Mouse (Mus musculus) forebrain, embryonic 16.5 days (tissue): ENCODE data around the gene Gm42417. TPM values are rescaled to one million over a fixed set of nuclear protein-coding genes. Genes with fewer than 3 reads are reported as not detected.

Experiments used
- ATAC-seq: fragments of 200-750 bp; cut with Nextera tagmentation; 2 replicates; pipeline ENCODE4 v1.8.0; 2017; ENCODE audit warnings: mild to moderate bottlenecking, moderate library complexity
- H3K27ac ChIP-seq: fragments of 300-500 bp; sonication (generic); 2 replicates; pipeline ENCODE4 v1.5.1; 2014; ENCODE audit warnings: low read length, control low read depth
- H3K27me3 ChIP-seq: fragments of 300-500 bp; sonication (generic); replicated peaks from 2 replicates; pipeline ENCODE4 v1.6.1; 2014; ENCODE audit warnings: low read length; ENCODE audit not compliant: control insufficient read depth, insufficient read depth
- H3K36me3 ChIP-seq: fragments of 300-500 bp; sonication (generic); 2 replicates; pipeline ENCODE4 v1.6.1; 2014; ENCODE audit not compliant: control insufficient read depth, insufficient read depth
- H3K4me1 ChIP-seq: fragments of 300-500 bp; sonication (generic); replicated peaks from 2 replicates; pipeline ENCODE4 v1.6.1; 2014; ENCODE audit warnings: low read length; ENCODE audit not compliant: control insufficient read depth, insufficient read depth
- H3K4me2 ChIP-seq: fragments of 300-500 bp; sonication (generic); 2 replicates; pipeline ENCODE4 v1.6.1; 2014; ENCODE audit warnings: mild to moderate bottlenecking, low read length, control low read depth
- H3K4me3 ChIP-seq: fragments of 300-500 bp; sonication (generic); replicated peaks from 2 replicates; pipeline ENCODE4 v1.5.1; 2014; ENCODE audit warnings: mild to moderate bottlenecking, low read length, control low read depth
- H3K9ac ChIP-seq: fragments of 300-500 bp; sonication (generic); replicated peaks from 2 replicates; pipeline ENCODE4 v1.6.1; 2014; ENCODE audit warnings: low read depth, low read length, control low read depth
- H3K9me3 ChIP-seq: fragments of 300-500 bp; sonication (generic); 2 replicates; pipeline ENCODE4 v1.6.1; 2016; ENCODE audit warnings: low read length; ENCODE audit not compliant: control insufficient read depth
- WGBS: fragments of 180-500 bp; shearing (Covaris S2); extraction: QIAGEN DNeasy Blood & Tissue Kit; methylation state at CpG from one replicate; pipeline ENCODE4 v1.1.7; 2014; 5-methylcytosine and 5-hydroxymethylcytosine counted together
- polyA plus RNA-seq: library from polyadenylated mRNA; unstranded; fragments of >200 nt; fragmentation: Nextera tagmentation; extraction: Ambion mirVana; gene quantifications from 2 replicates; pipeline ENCODE4 v1.2.1, GENCODE M21; 2015

The Gm42417 gene
- polyA plus RNA-seq, 1 experiment from 2014 or later = 0.42 TPM

- no peaks in the 10 kb centered on the region for H3K9me3 ChIP-seq
- no peak overlapping the region for H3K27ac ChIP-seq
- H3K36me3 ChIP-seq = no peaks in the 10 kb centered on the region
- no peak overlapping the region for H3K9ac ChIP-seq
- H3K4me1 ChIP-seq = no peaks in the 10 kb centered on the region
- 0% methylated on average over 3 of the region's 3 CpGs for WGBS
- H3K27me3 ChIP-seq = no peaks in the 10 kb centered on the region
- H3K4me2 ChIP-seq = no peak overlapping the region
- peak; percentile 46 for ATAC-seq
- no peak overlapping the region for H3K4me3 ChIP-seq
Observed at GRCm38 (mm10) chr1:36501261-36501660, 38.0 kb downstream of the Gm42417 start.

GRCm38 (mm10) chr1:36497312-36497711 is 41.9 kb downstream of the Gm42417 start:
- H3K9ac ChIP-seq = no peak overlapping the region
- no peaks in the 10 kb centered on the region for H3K4me1 ChIP-seq
- H3K27me3 ChIP-seq = no peaks in the 10 kb centered on the region
- no peak for ATAC-seq
- H3K36me3 ChIP-seq = no peaks in the 10 kb centered on the region
- WGBS = 61% methylated on average over 2 of the region's 2 CpGs
- H3K4me2 ChIP-seq = no peak overlapping the region
- H3K9me3 ChIP-seq = no peaks in the 10 kb centered on the region
- H3K4me3 ChIP-seq = no peak overlapping the region
- H3K27ac ChIP-seq = no peak overlapping the region

- ATAC-seq = no peak
- no peaks in the 10 kb centered on the region for H3K36me3 ChIP-seq
- H3K4me3 ChIP-seq = no peak overlapping the region
- H3K27me3 ChIP-seq = no peaks in the 10 kb centered on the region
- no peaks in the 10 kb centered on the region for H3K9me3 ChIP-seq
- no peaks in the 10 kb centered on the region for H3K4me1 ChIP-seq
- 70% methylated on average over 2 of the region's 2 CpGs for WGBS
- H3K4me2 ChIP-seq = no peak overlapping the region
- no peak overlapping the region for H3K9ac ChIP-seq
- no peak overlapping the region for H3K27ac ChIP-seq
Observed at GRCm38 (mm10) chr1:36496719-36497118, 42.5 kb downstream of the Gm42417 start.

GRCm38 (mm10) chr1:36493299-36493698 is 45.9 kb downstream of the Gm42417 start:
- Histone ChIP-seq H3K36me3 (no peaks in the 10 kb centered on the region), H3K9me3 (no peaks in the 10 kb centered on the region), H3K4me3 (no peak overlapping the region), H3K27ac (no peak overlapping the region), H3K27me3 (no peaks in the 10 kb centered on the region), H3K4me1 (no peaks in the 10 kb centered on the region), H3K9ac (no peak overlapping the region), H3K4me2 (no peak overlapping the region)
- 89% methylated on average over 6 of the region's 6 CpGs for WGBS
- ATAC-seq = no peak

- peak; percentile 58; the same call in 1 of the 2 replicates for ATAC-seq
- 50% methylated on average over 9 of the region's 9 CpGs for WGBS
Observed at GRCm38 (mm10) chr1:36492416-36493139, 46.7 kb downstream of the Gm42417 start.

GRCm38 (mm10) chr1:36489661-36490060 is 49.6 kb downstream of the Gm42417 start:
- Histone ChIP-seq H3K4me3 (no peak overlapping the region), H3K9me3 (no peaks in the 10 kb centered on the region), H3K4me1 (no peaks in the 10 kb centered on the region), H3K9ac (no peak overlapping the region), H3K36me3 (no peaks in the 10 kb centered on the region), H3K27ac (no peak overlapping the region), H3K27me3 (no peaks in the 10 kb centered on the region), H3K4me2 (no peak overlapping the region)
- no peak for ATAC-seq
- WGBS = 56% methylated on average over 6 of the region's 6 CpGs

More at GRCm38 (mm10) chr1:36492416-36493139, 46.7 kb downstream of the Gm42417 start:
- no peak overlapping the region for H3K4me2 ChIP-seq
- H3K9me3 ChIP-seq = no peaks in the 10 kb centered on the region
- no peak overlapping the region for H3K4me3 ChIP-seq
- no peaks in the 10 kb centered on the region for H3K36me3 ChIP-seq
- no peaks in the 10 kb centered on the region for H3K27me3 ChIP-seq
- no peak overlapping the region for H3K9ac ChIP-seq
- H3K4me1 ChIP-seq = no peaks in the 10 kb centered on the region
- H3K27ac ChIP-seq = no peak overlapping the region

- Histone ChIP-seq H3K27ac (no peak overlapping the region), H3K27me3 (no peaks in the 10 kb centered on the region), H3K4me2 (no peak overlapping the region), H3K36me3 (no peaks in the 10 kb centered on the region), H3K9ac (no peak overlapping the region), H3K4me1 (no peaks in the 10 kb centered on the region), H3K4me3 (no peak overlapping the region), H3K9me3 (no peaks in the 10 kb centered on the region)
- WGBS = 86% methylated on average over 9 of the region's 9 CpGs
- no peak for ATAC-seq
Observed at GRCm38 (mm10) chr1:36487111-36487510, 52.1 kb downstream of the Gm42417 start.

GRCm38 (mm10) chr1:36485080-36485479 is 54.1 kb downstream of the Gm42417 start:
- no peak overlapping the region for H3K4me3 ChIP-seq
- WGBS = 84% methylated on average over 7 of the region's 7 CpGs
- H3K9me3 ChIP-seq = no peaks in the 10 kb centered on the region
- H3K27ac ChIP-seq = no peak overlapping the region
- no peak overlapping the region for H3K9ac ChIP-seq
- no peaks in the 10 kb centered on the region for H3K36me3 ChIP-seq
- no peak for ATAC-seq
- H3K4me1 ChIP-seq = no peaks in the 10 kb centered on the region
- no peak overlapping the region for H3K4me2 ChIP-seq
- no peaks in the 10 kb centered on the region for H3K27me3 ChIP-seq

- H3K36me3 ChIP-seq = no peaks in the 10 kb centered on the region
- WGBS = 60% methylated on average over 4 of the region's 4 CpGs
- H3K27me3 ChIP-seq = no peaks in the 10 kb centered on the region
- no peak overlapping the region for H3K4me3 ChIP-seq
- no peaks in the 10 kb centered on the region for H3K9me3 ChIP-seq
- no peak overlapping the region for H3K4me2 ChIP-seq
- H3K9ac ChIP-seq = no peak overlapping the region
- no peak overlapping the region for H3K27ac ChIP-seq
- ATAC-seq = no peak
- H3K4me1 ChIP-seq = no peaks in the 10 kb centered on the region
Observed at GRCm38 (mm10) chr1:36483825-36484224, 55.4 kb downstream of the Gm42417 start.
